35 mouse cellular contexts compared by ENCODE assay signal in the genomic region with DNA sequence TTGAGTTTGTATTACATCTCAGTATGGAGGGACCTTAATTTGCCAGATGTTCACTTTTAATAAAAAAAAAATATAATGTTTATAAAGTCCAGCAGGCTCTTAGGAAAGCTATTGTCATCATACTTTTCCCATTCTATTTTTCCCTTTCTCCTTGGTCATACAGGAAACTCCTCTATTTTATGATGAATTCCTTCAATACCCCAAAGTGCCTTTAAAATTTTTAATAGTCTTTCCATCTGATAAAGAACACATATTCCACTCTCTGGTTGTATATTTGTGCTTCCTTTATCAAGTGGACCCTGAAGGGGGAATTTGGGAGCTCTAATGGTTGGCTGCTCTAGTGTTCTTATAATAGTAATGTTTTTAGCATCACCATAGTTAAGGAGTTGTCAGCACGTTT.
"Had no signal": no experiment of that assay in that cellular context is flagged by ENCODE, and none has a peak within 500 bp of the region (broad histone marks: within the 10 kb centered on the region; RNA-seq: fewer than 3 reads in every experiment).

No protein-coding gene starts in this region.

- H3K9ac ChIP-seq: heart, embryonic 12.5 days; heart, embryonic 13.5 days; heart, embryonic 15.5 days; hindbrain, embryonic 12.5 days; hindbrain, embryonic 13.5 days; hindbrain, embryonic 14.5 days; hindbrain, embryonic 15.5 days; intestine, embryonic 15.5 days; kidney, embryonic 15.5 days had no signal

- H3K4me1 ChIP-seq: heart, embryonic 10.5 days; heart, embryonic 12.5 days; heart, embryonic 13.5 days; heart, embryonic 15.5 days; hindbrain, embryonic 10.5 days; hindbrain, embryonic 12.5 days; hindbrain, embryonic 13.5 days; hindbrain, embryonic 15.5 days; intestine, embryonic 15.5 days; kidney, embryonic 15.5 days had no signal

- H3K36me3 ChIP-seq: heart, embryonic 10.5 days; heart, embryonic 12.5 days; heart, embryonic 13.5 days; heart, embryonic 15.5 days; hindbrain, embryonic 10.5 days; hindbrain, embryonic 12.5 days; hindbrain, embryonic 13.5 days; hindbrain, embryonic 15.5 days; intestine, embryonic 15.5 days; kidney, embryonic 15.5 days had no signal

- DNase-seq: heart, postnatal 10 days; heart, postnatal 14 days; heart, postnatal 36 days; heart, postnatal 4 days; kidney, adult 11 months; kidney, adult 18-20 months; kidney, adult 2 months; kidney, adult 8-10 months; kidney, adult 9 months; kidney, postnatal 10 days; kidney, postnatal 14 days; kidney, postnatal 25 days; kidney, postnatal 36 days; kidney, postnatal 4 days; layer of hippocampus, adult 9-11 months; layer of hippocampus, postnatal 36 days had no signal

- H3K4me3 ChIP-seq: heart, embryonic 10.5 days; heart, embryonic 12.5 days; heart, embryonic 13.5 days; heart, embryonic 15.5 days; hindbrain, embryonic 10.5 days; hindbrain, embryonic 12.5 days; hindbrain, embryonic 13.5 days; hindbrain, embryonic 15.5 days; intestine, embryonic 15.5 days; kidney, embryonic 15.5 days; layer of hippocampus, adult 2 months had no signal

- H3K9me3 ChIP-seq: heart, embryonic 10.5 days; heart, embryonic 12.5 days; heart, embryonic 13.5 days; heart, embryonic 15.5 days; hindbrain, embryonic 10.5 days; hindbrain, embryonic 12.5 days; hindbrain, embryonic 13.5 days; hindbrain, embryonic 15.5 days; intestine, embryonic 15.5 days; kidney, embryonic 15.5 days had no signal

- H3K27ac ChIP-seq: heart, embryonic 10.5 days; heart, embryonic 13.5 days; heart, embryonic 15.5 days; hindbrain, embryonic 10.5 days; hindbrain, embryonic 12.5 days; hindbrain, embryonic 13.5 days; hindbrain, embryonic 14.5 days; hindbrain, embryonic 15.5 days; hindbrain, postnatal 0 days; intestine, embryonic 15.5 days; kidney, embryonic 15.5 days; kidney, postnatal 0 days; layer of hippocampus, adult 2 months had no signal

- H3K27me3 ChIP-seq: heart, embryonic 12.5 days; heart, embryonic 13.5 days; heart, embryonic 15.5 days; hindbrain, embryonic 12.5 days; hindbrain, embryonic 13.5 days; hindbrain, embryonic 15.5 days; intestine, embryonic 15.5 days; kidney, embryonic 15.5 days had no signal

- H3K4me2 ChIP-seq: heart, embryonic 11.5 days; heart, embryonic 12.5 days; heart, embryonic 13.5 days; heart, embryonic 15.5 days; hindbrain, embryonic 12.5 days; hindbrain, embryonic 13.5 days; hindbrain, embryonic 14.5 days; hindbrain, embryonic 15.5 days; intestine, embryonic 15.5 days; kidney, embryonic 15.5 days had no signal

- ATAC-seq: hindbrain, embryonic 16.5 days; hindbrain, postnatal 0 days; inflammation-experienced regulatory T-cells, adult 6 months; intestine, embryonic 15.5 days; intestine, embryonic 16.5 days; intestine, postnatal 0 days had no signal
